Comparison of ENCODE assay signal across 23 mouse cellular contexts in genomic region chr8:128002806-128003205, GRCm38 (mm10).
A peak's percentile ranks its signal among the peaks of the same experiment; 100 is the strongest.
DNase-seq lines count a peak whose midpoint lies in the region.
"Had no signal": no experiment of that assay in that cellular context is flagged by ENCODE, and none has a peak within 500 bp of the region (broad histone marks: within the 10 kb centered on the region; RNA-seq: fewer than 3 reads in every experiment).

No protein-coding gene starts in this region.

- no peak overlapping the region for H3K27ac ChIP-seq in heart, embryonic 10.5 days
- 0 out of 2 replicates have a peak overlapping the region, but pooled peaks have one; percentile 9 for H3K27ac ChIP-seq in limb, embryonic 10.5 days
- H3K27ac ChIP-seq: embryonic facial prominence, embryonic 13.5 days; embryonic facial prominence, embryonic 15.5 days; forebrain, embryonic 13.5 days had no signal

- DNase-seq in heart, embryonic 10.5 days (ENCODE audit: low spot score), result peak; percentile 66
- DNase-seq in heart, adult 18-20 months, result no peak
- peak; percentile 59 for DNase-seq in Muller cell, postnatal 12 days (ENCODE audit: inconsistent ontology term)
- no peak for DNase-seq in limb, embryonic 10.5 days (ENCODE audit: low spot score)
- DNase-seq in left cerebral cortex, adult 11 months (ENCODE audit: low spot score), result no peak
- DNase-seq: adrenal gland, adult 2 months; adrenal gland, postnatal 10 days; adrenal gland, postnatal 25 days; B cell, adult 2 months; cerebellum, adult 11 months; cerebellum, adult 18-20 months; cerebellum, adult 8-10 months; cerebellum, adult 9-11 months; cerebellum, postnatal 14 days; cerebellum, postnatal 36 days; embryo, embryonic 11 days; forebrain, postnatal 0 days had no signal

- H3K27me3 ChIP-seq in heart, embryonic 10.5 days (ENCODE audit: insufficient read depth, poor library complexity, severe bottlenecking), result no peaks in the 10 kb centered on the region
- H3K27me3 ChIP-seq in limb, embryonic 10.5 days (ENCODE audit: low read depth, poor library complexity, severe bottlenecking), result no peaks in the 10 kb centered on the region
- H3K27me3 ChIP-seq: CH12.LX; embryonic facial prominence, embryonic 13.5 days; embryonic facial prominence, embryonic 15.5 days; forebrain, embryonic 13.5 days; forebrain, embryonic 15.5 days had no signal

- H3K4me1 ChIP-seq in heart, embryonic 10.5 days, result peaks cover 22% of the 10 kb centered on the region
- peaks cover 35% of the 10 kb centered on the region for H3K4me1 ChIP-seq in limb, embryonic 10.5 days

- WGBS in heart, embryonic 10.5 days, result 87% methylated on average over 1 of the region's 1 CpGs
- 86% methylated on average over 1 of the region's 1 CpGs for WGBS in limb, embryonic 10.5 days

- no peaks in the 10 kb centered on the region for H3K36me3 ChIP-seq in heart, embryonic 10.5 days
- no peaks in the 10 kb centered on the region for H3K36me3 ChIP-seq in limb, embryonic 10.5 days
- H3K36me3 ChIP-seq: embryonic facial prominence, embryonic 13.5 days; embryonic facial prominence, embryonic 15.5 days; forebrain, embryonic 15.5 days; G1E had no signal

- H3K9me3 ChIP-seq in heart, embryonic 10.5 days, result no peaks in the 10 kb centered on the region
- no peaks in the 10 kb centered on the region for H3K9me3 ChIP-seq in limb, embryonic 10.5 days (replicated peaks)
- H3K9me3 ChIP-seq: embryonic facial prominence, embryonic 13.5 days; embryonic facial prominence, embryonic 15.5 days; forebrain, embryonic 13.5 days; forebrain, embryonic 15.5 days had no signal

- H3K4me3 ChIP-seq in heart, embryonic 10.5 days, result no peak overlapping the region
- H3K4me3 ChIP-seq in limb, embryonic 10.5 days, result no peak overlapping the region
- H3K4me3 ChIP-seq: embryonic facial prominence, embryonic 13.5 days; embryonic facial prominence, embryonic 15.5 days; forebrain, embryonic 13.5 days; forebrain, embryonic 15.5 days had no signal

Comparison
In these comparisons a context has a peak if more than half of its experiments do, and no peak if none do; other contexts are left out.
1. DNase-seq: peak in heart, embryonic 10.5 days (single experiment) and Muller cell, postnatal 12 days (single experiment); none in heart, adult 18-20 months (0 of 2), limb, embryonic 10.5 days (single experiment) and left cerebral cortex, adult 11 months (single experiment).